Mouse (Mus musculus) neural tube, embryonic 13.5 days (tissue): Measurements from ENCODE around the gene Ros1. TPM values are rescaled to one million over a fixed set of nuclear protein-coding genes. Genes with fewer than 3 reads are reported as not detected.

Experiments
- ATAC-seq: fragments of 200-750 bp; cut with Nextera tagmentation; 2 replicates; pipeline ENCODE4 v1.8.0; 2017; ENCODE audit warnings: low read depth, mild to moderate bottlenecking, moderate TSS enrichment, moderate library complexity
- H3K27ac ChIP-seq: fragments of 300-500 bp; sonication (generic); replicated peaks from 2 replicates; pipeline ENCODE4 v1.5.1; 2015; ENCODE audit warnings: moderate library complexity, mild to moderate bottlenecking, inconsistent platforms
- H3K27me3 ChIP-seq: fragments of 300-500 bp; sonication (generic); 2 replicates; pipeline ENCODE4 v1.6.1; 2015; ENCODE audit warnings: mild to moderate bottlenecking, inconsistent platforms
- H3K36me3 ChIP-seq: fragments of 300-500 bp; sonication (generic); 2 replicates; pipeline ENCODE4 v1.6.1; 2015; ENCODE audit warnings: mild to moderate bottlenecking, inconsistent platforms
- H3K4me1 ChIP-seq: fragments of 300-500 bp; sonication (generic); replicated peaks from 2 replicates; pipeline ENCODE4 v1.6.1; 2015; ENCODE audit warnings: inconsistent platforms
- H3K4me2 ChIP-seq: fragments of 300-500 bp; sonication (generic); 2 replicates; pipeline ENCODE4 v1.6.1; 2015; ENCODE audit warnings: inconsistent platforms, mild to moderate bottlenecking, moderate library complexity
- H3K4me3 ChIP-seq: fragments of 300-500 bp; sonication (generic); 2 replicates; pipeline ENCODE4 v1.5.1; 2015; ENCODE audit warnings: mild to moderate bottlenecking, inconsistent platforms
- H3K9ac ChIP-seq: fragments of 300-500 bp; sonication (generic); 2 replicates; pipeline ENCODE4 v1.6.1; 2015; ENCODE audit warnings: moderate library complexity, mild to moderate bottlenecking, inconsistent platforms
- H3K9me3 ChIP-seq: fragments of 300-500 bp; sonication (generic); 2 replicates; pipeline ENCODE4 v1.6.1; 2016; ENCODE audit warnings: inconsistent platforms
- WGBS: fragments of 180-500 bp; shearing (Covaris S2); methylation state at CpG from one replicate; pipeline ENCODE4 v1.1.7; 2015; 5-methylcytosine and 5-hydroxymethylcytosine counted together
- polyA plus RNA-seq: library from polyadenylated mRNA; unstranded; fragments of >200 nt; fragmentation: Nextera tagmentation; extraction: Ambion mirVana; gene quantifications from 2 replicates; pipeline ENCODE4 v1.2.1, GENCODE M21; 2015

Ros1 gene
- polyA plus RNA-seq, 1 experiment from 2014 or later = not detected

DNA sequence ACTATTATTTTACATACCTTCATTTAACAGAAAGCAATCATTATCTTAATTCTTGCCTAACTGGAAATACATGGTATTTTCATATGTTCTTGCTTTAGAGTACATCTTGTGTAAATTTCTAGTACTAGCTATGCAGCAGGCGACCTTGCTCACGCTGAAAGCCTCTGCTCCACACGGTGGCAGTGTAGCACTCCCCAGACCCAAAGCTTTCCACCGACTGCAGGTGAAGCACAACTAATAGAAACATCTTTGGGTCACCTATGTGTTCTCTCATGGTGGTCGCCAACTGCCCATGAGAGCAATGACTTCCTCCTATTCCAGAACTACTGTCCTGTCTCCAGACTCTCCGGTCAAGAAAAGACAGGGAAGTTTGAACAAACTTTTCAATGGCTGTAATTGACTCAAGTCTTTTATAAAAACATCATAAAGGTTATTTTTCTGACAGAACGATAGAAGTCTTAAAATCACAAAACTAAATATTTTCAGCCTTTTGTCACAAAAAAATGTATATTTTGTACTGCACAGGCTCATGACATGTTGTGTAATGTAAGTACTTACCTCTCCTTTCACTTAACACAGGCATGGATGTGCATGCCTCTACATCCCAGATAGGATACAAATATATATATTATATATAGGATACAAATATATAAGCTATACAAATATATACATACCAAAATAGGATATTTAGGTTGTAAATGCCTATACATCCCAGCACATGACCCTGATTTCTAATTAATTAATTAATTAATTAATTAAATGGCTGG is 21.9 kb upstream of the Ros1 start:
- WGBS = 29% methylated on average over 7 of the region's 7 CpGs
- no peak overlapping the region for H3K27ac ChIP-seq
- H3K9ac ChIP-seq = no peak overlapping the region
- H3K4me2 ChIP-seq = no peak overlapping the region
- H3K4me3 ChIP-seq = no peak overlapping the region
- peak; percentile 71 for ATAC-seq
- H3K36me3 ChIP-seq = no peaks in the 10 kb centered on the region
- H3K27me3 ChIP-seq = no peaks in the 10 kb centered on the region
- H3K9me3 ChIP-seq = no peaks in the 10 kb centered on the region
- no peaks in the 10 kb centered on the region for H3K4me1 ChIP-seq

DNA sequence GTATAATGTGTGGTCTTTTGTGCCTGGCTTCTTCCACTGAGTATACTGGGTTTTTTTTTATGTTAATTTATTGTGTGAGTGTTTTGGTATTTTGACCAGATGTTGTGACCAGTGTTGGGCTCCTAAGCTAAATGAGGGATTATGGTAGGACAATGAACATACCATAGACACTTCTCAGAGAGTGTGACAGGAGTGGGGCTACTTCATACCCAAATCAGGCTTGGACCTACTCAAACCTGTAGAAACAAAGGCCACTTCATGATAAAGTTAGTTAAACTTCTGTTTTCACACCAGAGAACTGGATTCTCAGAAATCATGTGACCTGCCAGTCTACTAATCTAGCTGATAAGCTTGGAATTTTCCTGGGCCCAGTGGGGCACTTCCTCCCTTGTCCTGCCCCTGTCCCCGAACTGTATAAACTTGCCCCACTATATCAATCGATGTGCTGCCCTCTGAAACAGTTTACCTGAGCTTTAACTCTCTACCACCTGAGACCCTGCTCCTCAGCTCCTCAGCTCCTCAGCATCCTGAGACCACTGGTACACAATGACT is 20.3 kb upstream of the Ros1 start:
- no peak for ATAC-seq
- H3K4me2 ChIP-seq = no peak overlapping the region
- H3K4me3 ChIP-seq = no peak overlapping the region

DNA sequence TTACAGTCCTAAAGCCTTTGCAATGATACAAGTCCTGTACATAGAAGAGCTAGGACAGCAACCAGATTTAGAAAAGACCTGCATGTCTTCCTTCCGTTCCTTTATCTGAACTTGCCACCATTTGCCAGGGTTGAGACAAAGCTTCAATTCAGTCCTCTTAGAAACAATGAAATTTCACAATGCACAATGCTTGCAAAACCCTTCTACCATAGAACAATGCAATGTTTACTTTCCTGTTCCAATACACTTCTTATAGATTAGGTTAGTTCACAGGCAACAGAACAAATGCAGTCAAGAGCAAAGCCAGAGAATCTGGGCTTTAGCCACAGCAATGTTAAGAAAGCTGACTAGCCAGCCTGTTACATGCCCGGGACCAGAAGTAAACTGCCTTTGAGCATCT is 9.0 kb upstream of the Ros1 start:
- Histone ChIP-seq H3K4me3 (no peak overlapping the region), H3K27ac (no peak overlapping the region), H3K4me2 (no peak overlapping the region), H3K36me3 (no peaks in the 10 kb centered on the region), H3K9me3 (no peaks in the 10 kb centered on the region), H3K4me1 (no peaks in the 10 kb centered on the region), H3K9ac (no peak overlapping the region), H3K27me3 (no peaks in the 10 kb centered on the region)
- no peak for ATAC-seq
- WGBS = 84% methylated on average over 2 of the region's 2 CpGs

More for the DNA sequence above, 20.3 kb upstream of the Ros1 start:
- H3K9ac ChIP-seq = no peak overlapping the region
- no peaks in the 10 kb centered on the region for H3K9me3 ChIP-seq
- 59% methylated on average over 2 of the region's 2 CpGs for WGBS
- H3K36me3 ChIP-seq = no peaks in the 10 kb centered on the region
- no peak overlapping the region for H3K27ac ChIP-seq
- no peaks in the 10 kb centered on the region for H3K27me3 ChIP-seq
- H3K4me1 ChIP-seq = no peaks in the 10 kb centered on the region

- ATAC-seq = no peak
- H3K9me3 ChIP-seq = no peaks in the 10 kb centered on the region
- WGBS = 86% methylated on average over 4 of the region's 4 CpGs
- H3K4me1 ChIP-seq = no peaks in the 10 kb centered on the region
- H3K27ac ChIP-seq = no peak overlapping the region
- no peaks in the 10 kb centered on the region for H3K27me3 ChIP-seq
- H3K9ac ChIP-seq = no peak overlapping the region
- H3K36me3 ChIP-seq = no peaks in the 10 kb centered on the region
- no peak overlapping the region for H3K4me2 ChIP-seq
- no peak overlapping the region for H3K4me3 ChIP-seq
Measured at GRCm38 (mm10) chr10:52185900-52186299, 9.1 kb downstream of the Ros1 start.

DNA sequence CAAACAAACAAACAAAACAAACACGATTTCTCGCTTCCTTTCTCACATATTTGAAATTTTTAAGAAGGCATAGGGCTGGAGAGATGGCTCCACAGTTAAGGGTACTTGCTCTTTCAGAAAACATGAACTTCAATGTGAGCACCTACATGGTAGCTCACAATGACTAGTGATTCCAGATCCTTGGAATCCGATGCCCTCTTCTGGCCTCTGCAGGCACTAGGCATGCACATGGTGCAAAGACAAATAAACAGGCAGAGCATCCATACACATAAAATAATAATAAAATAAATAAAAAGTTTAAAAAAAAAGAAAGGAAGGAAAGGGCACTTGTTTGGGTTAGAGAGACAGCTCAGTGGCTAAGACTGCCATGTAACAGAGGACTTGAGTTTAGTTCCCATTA is 12.2 kb downstream of the Ros1 start:
- Histone ChIP-seq H3K4me2 (no peak overlapping the region), H3K9ac (no peak overlapping the region), H3K4me1 (no peaks in the 10 kb centered on the region), H3K9me3 (no peaks in the 10 kb centered on the region), H3K27ac (no peak overlapping the region), H3K4me3 (no peak overlapping the region), H3K36me3 (no peaks in the 10 kb centered on the region), H3K27me3 (no peaks in the 10 kb centered on the region)
- ATAC-seq = no peak
- WGBS = 86% methylated on average over 3 of the region's 3 CpGs

DNA sequence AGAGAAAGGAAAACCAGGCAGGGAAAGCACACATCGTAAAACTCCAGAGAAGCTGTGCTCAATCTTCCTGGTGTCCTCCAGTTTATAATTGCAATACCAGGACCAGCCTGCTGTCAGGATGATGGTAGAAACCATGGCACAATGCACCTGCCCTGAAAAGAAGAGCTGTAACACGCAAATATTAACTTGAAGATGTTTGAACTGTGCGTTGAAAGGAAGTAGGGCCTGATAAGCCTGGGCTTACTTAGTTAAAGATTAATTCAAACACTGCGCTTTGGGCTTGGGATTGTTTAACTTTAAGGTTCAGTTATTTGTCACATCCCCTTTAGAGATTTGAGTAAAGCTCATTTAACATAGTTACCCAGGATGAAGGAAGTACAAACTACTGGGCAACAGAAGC is 20.7 kb downstream of the Ros1 start:
- Histone ChIP-seq H3K4me2 (no peak overlapping the region), H3K36me3 (no peaks in the 10 kb centered on the region), H3K9me3 (no peaks in the 10 kb centered on the region), H3K4me1 (no peaks in the 10 kb centered on the region), H3K27ac (no peak overlapping the region), H3K27me3 (no peaks in the 10 kb centered on the region), H3K9ac (no peak overlapping the region), H3K4me3 (no peak overlapping the region)
- WGBS = 61% methylated on average over 4 of the region's 4 CpGs
- ATAC-seq = no peak

GRCm38 (mm10) chr10:52170489-52170888 is 24.6 kb downstream of the Ros1 start:
- Histone ChIP-seq H3K4me1 (no peaks in the 10 kb centered on the region), H3K9me3 (no peaks in the 10 kb centered on the region), H3K4me3 (no peak overlapping the region), H3K9ac (no peak overlapping the region), H3K36me3 (no peaks in the 10 kb centered on the region), H3K27me3 (no peaks in the 10 kb centered on the region), H3K4me2 (no peak overlapping the region), H3K27ac (no peak overlapping the region)
- WGBS = 97% methylated on average over 1 of the region's 1 CpGs
- ATAC-seq = no peak

DNA sequence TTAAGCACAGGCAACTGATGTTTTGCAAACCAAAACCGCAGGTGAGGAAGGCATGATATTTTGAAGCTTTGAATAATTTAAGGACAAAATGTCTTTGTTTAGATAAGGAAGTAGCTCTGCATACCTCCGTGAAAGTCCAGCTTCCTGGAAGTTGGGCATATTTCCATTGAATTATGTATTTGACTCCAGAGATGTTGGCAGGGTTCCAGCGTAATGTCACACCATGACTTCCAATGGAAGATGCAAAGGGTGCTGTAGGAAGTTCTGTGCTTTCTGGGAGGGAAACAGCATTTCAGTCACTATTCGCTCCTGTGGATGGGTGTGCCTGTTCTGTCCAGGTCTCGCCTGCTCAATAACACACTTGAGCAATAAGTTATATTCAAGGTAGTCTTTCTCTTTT is 25.2 kb downstream of the Ros1 start:
- H3K4me1 ChIP-seq = no peaks in the 10 kb centered on the region
- no peak overlapping the region for H3K4me2 ChIP-seq
- H3K4me3 ChIP-seq = no peak overlapping the region
- 83% methylated on average over 5 of the region's 5 CpGs for WGBS
- H3K9me3 ChIP-seq = no peaks in the 10 kb centered on the region
- H3K9ac ChIP-seq = no peak overlapping the region
- no peak for ATAC-seq
- no peaks in the 10 kb centered on the region for H3K36me3 ChIP-seq
- no peak overlapping the region for H3K27ac ChIP-seq
- H3K27me3 ChIP-seq = no peaks in the 10 kb centered on the region

GRCm38 (mm10) chr10:52165376-52165775 is 29.7 kb downstream of the Ros1 start:
- Histone ChIP-seq H3K36me3 (no peaks in the 10 kb centered on the region), H3K4me1 (no peaks in the 10 kb centered on the region), H3K4me2 (no peak overlapping the region), H3K9ac (no peak overlapping the region), H3K27me3 (no peaks in the 10 kb centered on the region), H3K9me3 (no peaks in the 10 kb centered on the region), H3K27ac (no peak overlapping the region), H3K4me3 (no peak overlapping the region)
- WGBS = 78% methylated on average over 1 of the region's 1 CpGs
- no peak for ATAC-seq

- Histone ChIP-seq H3K9ac (no peak overlapping the region), H3K4me1 (no peaks in the 10 kb centered on the region), H3K27me3 (no peaks in the 10 kb centered on the region), H3K9me3 (no peaks in the 10 kb centered on the region), H3K27ac (no peak overlapping the region), H3K4me3 (no peak overlapping the region), H3K36me3 (no peaks in the 10 kb centered on the region), H3K4me2 (no peak overlapping the region)
- 59% methylated on average over 3 of the region's 3 CpGs for WGBS
- no peak for ATAC-seq
Measured at GRCm38 (mm10) chr10:52160604-52161003, 34.4 kb downstream of the Ros1 start.

DNA sequence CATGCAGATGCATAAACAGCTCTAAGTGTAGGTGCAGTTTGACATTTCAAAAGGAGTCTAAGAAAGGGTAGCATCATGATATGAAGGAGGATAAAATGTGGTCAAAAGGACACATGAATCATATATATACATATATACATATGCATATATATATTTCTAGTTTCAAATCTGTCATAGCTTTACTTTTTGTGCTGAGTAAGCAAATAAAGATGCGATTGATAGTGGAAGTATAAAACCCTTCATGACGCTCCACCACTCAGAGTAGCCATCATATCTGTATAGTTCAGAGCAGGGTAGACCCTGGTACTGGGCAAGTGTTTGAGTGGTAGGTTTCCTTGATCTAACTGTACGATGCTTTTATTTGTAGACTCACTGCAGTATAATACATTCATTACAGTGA is 35.3 kb downstream of the Ros1 start:
- no peak overlapping the region for H3K4me3 ChIP-seq
- no peak overlapping the region for H3K9ac ChIP-seq
- no peaks in the 10 kb centered on the region for H3K4me1 ChIP-seq
- WGBS = 95% methylated on average over 3 of the region's 3 CpGs
- ATAC-seq = no peak
- no peak overlapping the region for H3K27ac ChIP-seq
- H3K9me3 ChIP-seq = no peaks in the 10 kb centered on the region
- H3K36me3 ChIP-seq = no peaks in the 10 kb centered on the region
- no peaks in the 10 kb centered on the region for H3K27me3 ChIP-seq
- no peak overlapping the region for H3K4me2 ChIP-seq

GRCm38 (mm10) chr10:52133354-52134074 is 61.5 kb downstream of the Ros1 start:
- Histone ChIP-seq H3K9ac (no peak overlapping the region), H3K4me2 (no peak overlapping the region), H3K27me3 (no peaks in the 10 kb centered on the region), H3K4me1 (no peaks in the 10 kb centered on the region), H3K36me3 (no peaks in the 10 kb centered on the region), H3K9me3 (no peaks in the 10 kb centered on the region), H3K27ac (no peak overlapping the region), H3K4me3 (no peak overlapping the region)
- ATAC-seq = no peak
- 87% methylated on average over 4 of the region's 4 CpGs for WGBS
